Mouse (Mus musculus) thymus, adult 2 months (tissue): ENCODE results near the gene Isg15.
"Not testable (repeated sequence)": the region's sequence is repeated elsewhere in the genome, so short reads cannot be mapped to it uniquely, and the experiment has no call there.

Experiments used
- CTCF ChIP-seq: fragments of 200-500 bp; IDR thresholded peaks from 2 replicates; pipeline ENCODE4 v1.5.1; 2012; ENCODE audit warnings: mild to moderate bottlenecking, control low read depth, low read length, moderate library complexity, borderline replicate concordance; ENCODE audit not compliant: control insufficient read depth, poor library complexity, insufficient read depth; ENCODE audit errors: extremely low read depth
- POLR2A ChIP-seq: fragments of 200-500 bp; IDR thresholded peaks from 2 replicates; pipeline ENCODE4 v1.6.1; 2012; ENCODE audit warnings: mild to moderate bottlenecking, low read length, control low read depth, moderate library complexity; ENCODE audit not compliant: control insufficient read depth, poor library complexity, insufficient read depth; ENCODE audit errors: extremely low read depth

GRCm38 (mm10) chr4:156150887-156151286 is 49.7 kb downstream of the Isg15 start:
- not testable (repeated sequence) for TF ChIP-seq CTCF, POLR2A
